Mouse (Mus musculus) WW6 (cell line): Measurements from ENCODE around the gene Pfkm.

Source experiments
- DNase-seq: peaks from one replicate; pipeline ENCODE4 v3.0.0-alpha.2; 2013; ENCODE audit warnings: low read depth, low spot score

Pfkm gene

GRCm38 (mm10) chr15:98092372-98093120 lies at the start of gene Pfkm:
Gene Pfkm, plus strand, starts transcription at chr15:98092589.
- DNase-seq: no peak

DNA sequence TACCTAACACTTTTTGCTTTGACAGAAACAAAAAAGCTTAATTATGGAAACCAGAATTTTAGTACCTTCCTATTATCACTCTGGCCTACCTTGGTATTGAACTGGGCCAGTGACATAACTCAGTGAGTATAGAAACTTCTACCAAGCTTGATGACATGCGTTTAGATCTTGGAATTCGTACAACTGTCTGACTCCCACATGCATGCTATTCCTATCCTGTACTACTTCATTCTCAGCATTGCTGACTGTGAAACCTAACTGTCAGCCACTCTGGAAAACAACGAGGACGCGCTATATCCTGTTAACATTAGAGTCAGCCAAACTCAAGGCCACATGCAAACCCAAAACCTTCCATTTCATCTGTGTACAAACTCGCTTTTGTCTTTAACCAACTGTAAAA lies 48.4 kb upstream of the Pfkm start:
- no peak for DNase-seq

GRCm38 (mm10) chr15:98044387-98044786 lies 48.0 kb upstream of the Pfkm start:
- DNase-seq: no peak

DNA sequence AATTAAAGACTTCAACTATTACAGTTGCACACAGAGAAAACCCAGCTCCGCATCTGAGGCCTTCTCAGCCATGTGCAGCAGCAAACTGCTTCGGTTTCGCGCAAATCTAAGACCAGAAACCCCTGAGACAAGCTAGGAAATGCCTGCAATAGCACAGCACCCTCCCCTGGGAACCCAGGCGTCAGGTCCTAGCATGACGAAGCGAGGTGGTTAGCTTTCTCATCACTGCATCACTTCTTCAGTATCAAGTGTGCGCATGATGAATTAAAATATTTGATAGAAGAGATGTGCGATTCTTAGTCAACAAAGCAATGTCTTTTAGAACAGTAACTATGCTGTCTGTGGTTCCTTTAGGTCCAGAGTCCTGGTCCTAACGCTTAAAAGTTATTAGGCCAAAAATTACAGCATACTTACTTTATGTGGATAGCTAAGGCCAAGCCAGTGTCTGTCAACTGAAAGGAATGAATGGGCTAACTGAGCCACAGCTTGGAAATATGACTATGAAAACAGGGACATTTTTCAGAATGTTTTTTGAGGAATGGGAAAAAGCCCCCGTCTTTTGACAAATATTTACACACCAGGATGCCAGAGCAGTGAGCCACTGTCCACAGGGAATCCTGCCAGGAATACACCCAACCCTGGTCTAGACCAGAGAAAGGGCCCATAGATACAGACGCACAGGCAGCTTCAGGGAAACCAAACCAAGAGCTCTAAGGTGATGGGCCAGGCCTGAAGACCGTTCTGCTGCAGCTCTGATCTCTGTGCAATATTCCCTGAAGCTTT lies 43.3 kb upstream of the Pfkm start:
- DNase-seq: no peak

DNA sequence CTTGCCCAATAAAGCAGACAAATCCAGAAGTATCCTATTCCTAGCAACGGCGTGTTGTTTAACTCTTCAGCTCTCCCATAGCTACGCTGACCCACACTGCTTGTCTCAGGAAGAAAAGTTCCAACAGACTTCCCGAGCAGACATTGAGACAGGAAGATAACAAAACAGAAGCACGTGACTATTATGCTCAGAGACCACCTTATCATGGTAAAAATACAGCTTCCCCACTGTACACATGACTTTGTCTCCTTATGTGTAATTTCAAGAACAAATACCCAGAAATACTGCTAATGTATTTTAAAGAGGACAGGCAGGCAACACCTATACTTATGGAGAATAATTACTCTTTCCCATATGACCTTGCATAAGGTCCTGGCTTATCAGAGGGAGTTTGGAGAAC lies 40.7 kb upstream of the Pfkm start:
- DNase-seq: no peak

- peak; percentile 24 for DNase-seq
Measured at GRCm38 (mm10) chr15:98055246-98055645, 37.1 kb upstream of the Pfkm start.

DNA sequence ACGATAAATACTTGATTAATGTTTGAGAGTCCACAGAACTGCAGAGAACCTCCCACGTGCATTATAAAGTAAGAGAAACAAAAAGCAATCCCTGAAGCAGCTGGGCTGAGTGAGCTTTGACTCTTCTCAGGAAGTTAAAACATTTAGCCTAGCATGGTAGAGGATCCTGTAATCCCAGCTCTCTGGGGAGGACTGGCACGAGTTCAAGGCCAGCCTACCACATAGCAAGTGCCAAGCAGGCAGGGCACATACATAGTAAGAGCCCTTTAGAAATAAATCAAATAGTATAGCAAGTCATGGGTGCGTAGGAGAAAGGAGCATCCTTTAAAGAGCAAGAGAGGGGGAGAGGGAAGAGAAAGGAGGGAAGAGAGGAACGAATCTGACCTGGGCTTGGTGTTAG lies 26.5 kb upstream of the Pfkm start:
- no peak for DNase-seq

DNA sequence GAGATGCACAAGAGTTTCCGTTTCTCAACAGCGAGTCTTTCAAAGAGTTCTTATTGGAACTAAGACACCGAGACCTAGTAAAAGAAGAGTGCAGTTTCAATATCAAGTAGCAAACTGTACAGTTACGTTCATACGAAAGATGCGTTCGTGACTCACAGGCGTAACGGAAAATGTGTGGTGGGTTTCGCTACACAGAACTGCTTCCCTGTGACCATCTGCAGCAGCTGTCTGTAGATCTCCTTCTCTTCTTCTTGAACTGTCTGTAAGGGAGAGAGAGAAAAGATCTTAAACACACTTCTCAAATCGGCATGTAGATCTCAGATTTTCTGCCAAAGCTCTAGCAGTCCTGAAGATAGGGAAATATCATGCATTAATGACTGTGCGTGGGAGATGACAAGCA lies 25.8 kb upstream of the Pfkm start:
- no peak for DNase-seq

- no peak for DNase-seq
Measured at GRCm38 (mm10) chr15:98067492-98067891, 24.9 kb upstream of the Pfkm start.

DNA sequence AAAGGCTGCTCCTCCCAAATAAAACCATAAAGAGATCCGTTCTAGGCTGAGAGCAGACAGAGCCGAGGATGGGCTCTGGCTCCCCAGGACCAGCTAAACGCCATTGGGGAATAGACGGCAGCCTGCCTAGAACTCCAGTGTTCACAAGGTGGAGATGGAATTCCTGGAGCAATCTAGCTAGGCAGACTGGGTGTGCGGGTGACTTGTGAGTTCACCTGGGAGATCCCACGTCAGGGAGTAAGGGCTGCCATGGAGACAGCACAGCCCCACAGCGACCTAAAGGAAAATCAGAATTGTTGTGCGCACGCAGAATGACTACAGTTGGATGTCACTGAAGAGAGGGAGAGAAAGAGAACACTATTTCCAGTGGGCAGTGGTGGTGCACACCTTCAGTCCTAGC lies 23.9 kb upstream of the Pfkm start:
- DNase-seq: no peak

DNA sequence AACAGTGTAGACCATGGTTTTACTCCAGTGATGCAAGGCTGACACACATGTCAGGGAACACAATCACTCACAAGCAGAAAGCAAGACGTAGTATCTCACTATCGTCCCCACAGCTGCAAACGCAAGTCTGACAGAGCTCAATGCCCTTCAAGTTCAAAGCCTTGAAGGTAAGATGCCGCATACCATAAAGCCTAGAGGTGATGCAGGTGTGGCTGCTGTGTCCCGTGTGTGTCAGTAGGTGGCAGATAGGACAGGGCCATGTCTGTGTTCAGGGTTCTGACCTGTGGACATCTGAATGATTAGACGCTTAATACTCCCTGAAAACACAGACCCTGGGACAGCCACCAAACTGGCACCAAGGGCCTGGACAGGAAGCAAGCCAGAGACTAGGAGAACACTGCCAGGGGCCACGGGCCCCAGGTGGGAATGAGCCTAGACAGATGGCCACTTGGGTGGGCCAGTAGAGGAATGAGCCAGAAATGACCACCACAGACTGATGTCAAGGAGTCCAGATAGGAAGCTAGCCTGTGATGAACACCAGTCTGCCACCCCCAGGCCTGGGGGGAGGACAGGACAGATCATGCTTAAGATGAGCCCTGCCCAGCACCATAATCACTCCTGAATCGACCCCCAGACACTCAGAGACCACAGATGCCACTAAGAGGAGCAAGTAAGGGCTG lies 22.7 kb upstream of the Pfkm start:
- no peak for DNase-seq

DNA sequence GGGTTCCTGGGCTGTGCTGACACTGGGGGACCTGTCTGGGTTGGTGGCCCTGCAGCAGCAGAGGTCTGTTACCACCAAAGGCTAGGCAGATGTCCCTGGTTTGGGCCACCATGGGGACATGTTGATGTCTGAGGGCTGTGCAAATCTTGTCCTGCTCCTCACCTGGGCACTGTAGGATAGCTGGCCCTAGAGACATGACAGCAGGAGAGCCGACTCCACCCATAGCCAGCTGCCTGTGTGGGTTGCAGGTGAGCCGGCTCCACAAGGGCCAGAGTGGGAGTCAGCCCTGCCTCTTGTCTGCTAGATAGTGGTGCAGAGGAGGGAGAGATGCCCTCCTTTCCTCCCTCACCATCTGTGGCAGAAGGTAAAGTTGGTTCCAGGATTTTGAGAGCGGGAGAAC lies 22.0 kb upstream of the Pfkm start:
- DNase-seq: no peak

GRCm38 (mm10) chr15:98074521-98074920 lies 17.9 kb upstream of the Pfkm start:
- DNase-seq: no peak

GRCm38 (mm10) chr15:98075034-98075433 lies 17.4 kb upstream of the Pfkm start:
- DNase-seq: no peak

GRCm38 (mm10) chr15:98076901-98077300 lies 15.5 kb upstream of the Pfkm start:
- DNase-seq: no peak

- no peak for DNase-seq
Measured at GRCm38 (mm10) chr15:98088889-98089288, 3.5 kb upstream of the Pfkm start.

DNA sequence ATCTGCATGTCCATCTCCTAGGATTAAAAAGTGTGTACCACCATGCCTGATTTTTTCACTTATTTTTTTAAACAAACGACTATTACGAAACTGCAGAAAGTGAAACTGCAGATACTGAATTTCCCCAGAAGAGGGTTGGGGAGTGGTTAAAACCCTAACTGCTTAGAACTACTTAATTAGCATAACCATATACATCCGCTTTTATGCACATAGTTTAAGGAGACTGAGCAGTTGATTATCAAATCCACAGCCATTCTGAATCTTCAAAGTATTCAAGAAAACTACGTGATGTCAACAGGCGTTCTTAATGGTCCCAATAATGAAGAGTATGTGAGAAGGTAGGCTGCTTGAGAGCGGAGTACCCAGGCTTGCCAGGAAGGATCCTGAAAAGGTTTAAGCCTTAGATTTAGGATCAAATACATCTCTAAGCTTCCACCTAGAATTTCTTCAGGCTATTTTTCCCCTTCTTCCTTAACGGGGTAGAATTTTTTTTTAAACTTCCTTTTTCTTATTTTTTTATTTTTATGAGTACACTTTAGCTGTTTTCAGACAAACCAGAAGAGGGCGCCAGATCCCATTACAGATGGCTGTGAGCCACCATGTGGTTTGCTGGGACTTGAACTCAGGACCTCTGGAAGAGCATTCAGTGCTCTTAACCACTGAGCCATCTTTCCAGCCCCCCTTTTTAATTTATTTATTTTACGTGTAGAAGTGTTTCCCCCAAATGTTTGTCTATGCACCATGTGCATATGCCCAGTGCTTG lies 2.8 kb upstream of the Pfkm start:
- DNase-seq: no peak

DNA sequence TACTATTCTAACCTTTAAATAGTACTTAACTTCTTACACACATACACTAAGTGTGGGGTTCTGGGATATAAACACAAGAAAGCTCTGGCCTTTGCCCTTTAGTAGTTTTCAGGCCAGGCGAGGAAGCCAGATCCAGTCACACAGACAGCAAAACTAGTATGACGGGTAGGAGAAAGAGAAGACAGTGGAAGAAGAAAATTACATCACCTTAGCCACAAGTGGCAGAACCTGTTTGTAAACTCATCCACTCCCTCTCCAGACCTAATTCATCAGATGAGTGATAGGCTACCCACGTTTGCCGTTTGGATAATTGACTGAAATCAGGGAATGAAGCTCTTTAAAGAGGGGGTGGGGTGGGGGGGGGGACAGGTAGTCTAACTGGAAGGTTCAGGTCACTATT lies 548 bp upstream of the Pfkm start:
- no peak for DNase-seq

- DNase-seq: peak; percentile 67
Measured at GRCm38 (mm10) chr15:98093121-98094011, 977 bp downstream of the Pfkm start, which contains the start of gene Senp1. Gene Senp1, minus strand, starts transcription at chr15:98093744.

GRCm38 (mm10) chr15:98094905-98095304 lies 2.5 kb downstream of the Pfkm start:
- no peak for DNase-seq

GRCm38 (mm10) chr15:98096957-98097356 lies 4.6 kb downstream of the Pfkm start:
- DNase-seq: no peak
